ENCODE assay signal across 16 mouse cellular contexts in the genomic region with DNA sequence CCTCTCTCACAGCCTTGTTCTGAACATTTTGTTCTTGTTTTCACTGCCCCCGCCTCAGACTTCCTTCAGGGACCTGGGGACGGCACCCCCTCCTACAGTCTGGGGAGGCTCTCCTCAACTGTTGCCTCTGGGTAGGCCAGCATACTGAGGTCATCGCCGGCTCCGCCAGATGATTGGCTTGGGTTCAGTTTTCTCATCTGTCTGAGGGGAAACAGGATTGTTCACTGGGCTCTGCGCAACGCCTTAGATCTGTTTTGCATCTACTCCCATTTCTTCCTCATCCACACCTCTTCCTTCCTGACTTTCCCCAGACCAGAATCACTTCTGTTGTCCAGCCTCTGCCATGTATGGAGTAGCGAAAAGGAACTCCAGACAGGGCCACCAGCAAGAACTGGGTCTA. TPM values are rescaled to one million over a fixed set of nuclear protein-coding genes. Genes with fewer than 3 reads are reported as not detected.
DNase-seq lines count a peak whose midpoint lies in the region; ATAC-seq lines count a peak whose summit lies in the region.
"Had no signal": no experiment of that assay in that cellular context is flagged by ENCODE, and none has a peak within 500 bp of the region (broad histone marks: within the 10 kb centered on the region; RNA-seq: fewer than 3 reads in every experiment).

No protein-coding gene starts in this region.

- no peak overlapping the region for H3K9ac ChIP-seq in kidney, embryonic 16.5 days (replicated peaks; ENCODE audit: low read length)
- H3K9ac ChIP-seq in neural tube, embryonic 15.5 days (replicated peaks): no peak overlapping the region
- H3K9ac ChIP-seq: intestine, embryonic 15.5 days; liver, embryonic 13.5 days had no signal

- H3K27me3 ChIP-seq in heart, embryonic 10.5 days (ENCODE audit: insufficient read depth, poor library complexity, severe bottlenecking): no peaks in the 10 kb centered on the region
- no peaks in the 10 kb centered on the region for H3K27me3 ChIP-seq in kidney, embryonic 16.5 days (ENCODE audit: insufficient read depth, low read length)
- no peaks in the 10 kb centered on the region for H3K27me3 ChIP-seq in neural tube, embryonic 15.5 days (replicated peaks)
- H3K27me3 ChIP-seq: intestine, embryonic 15.5 days; liver, embryonic 13.5 days had no signal

- no peaks in the 10 kb centered on the region for H3K36me3 ChIP-seq in heart, embryonic 10.5 days
- no peaks in the 10 kb centered on the region for H3K36me3 ChIP-seq in kidney, embryonic 16.5 days (ENCODE audit: insufficient read depth, low read length)
- no peaks in the 10 kb centered on the region for H3K36me3 ChIP-seq in neural tube, embryonic 15.5 days
- H3K36me3 ChIP-seq: intestine, embryonic 15.5 days; liver, embryonic 13.5 days had no signal

- no peak; the same call in 1 of the 2 replicates for ATAC-seq in kidney, embryonic 16.5 days (ENCODE audit: low FRiP score, low TSS enrichment)
- ATAC-seq in neural tube, embryonic 15.5 days (ENCODE audit: low FRiP score): no peak
- ATAC-seq: intestine, embryonic 15.5 days had no signal

- H3K4me3 ChIP-seq in heart, embryonic 10.5 days: no peak overlapping the region
- no peak overlapping the region for H3K4me3 ChIP-seq in kidney, embryonic 16.5 days (ENCODE audit: low read length)
- H3K4me3 ChIP-seq in neural tube, embryonic 15.5 days (replicated peaks): no peak overlapping the region
- H3K4me3 ChIP-seq: intestine, embryonic 15.5 days; liver, embryonic 13.5 days had no signal

- 69% methylated on average over 8 of the region's 8 CpGs for WGBS in heart, embryonic 10.5 days
- 71% methylated on average over 8 of the region's 8 CpGs for WGBS in kidney, embryonic 16.5 days
- 86% methylated on average over 8 of the region's 8 CpGs for WGBS in neural tube, embryonic 15.5 days

- no peak overlapping the region for H3K4me2 ChIP-seq in kidney, embryonic 16.5 days (replicated peaks; ENCODE audit: low read depth, low read length)
- H3K4me2 ChIP-seq in neural tube, embryonic 15.5 days: no peak overlapping the region
- H3K4me2 ChIP-seq: intestine, embryonic 15.5 days; liver, embryonic 13.5 days had no signal

- H3K9me3 ChIP-seq in heart, embryonic 10.5 days: no peaks in the 10 kb centered on the region
- H3K9me3 ChIP-seq in kidney, embryonic 16.5 days (ENCODE audit: low read length): no peaks in the 10 kb centered on the region
- no peaks in the 10 kb centered on the region for H3K9me3 ChIP-seq in neural tube, embryonic 15.5 days (replicated peaks)
- H3K9me3 ChIP-seq: intestine, embryonic 15.5 days; liver, embryonic 13.5 days had no signal

- H3K27ac ChIP-seq in heart, embryonic 10.5 days: 0 out of 2 replicates have a peak overlapping the region, but pooled peaks have one; percentile 16
- H3K27ac ChIP-seq in kidney, embryonic 16.5 days (ENCODE audit: low read length): no peak overlapping the region
- H3K27ac ChIP-seq in neural tube, embryonic 15.5 days (replicated peaks): no peak overlapping the region
- H3K27ac ChIP-seq: intestine, embryonic 15.5 days; liver, embryonic 13.5 days had no signal

- intact Hi-C loops in left cerebral cortex, postnatal 4 days (cut with DNase I): no loop called here

- peak; percentile 33 to 69 for DNase-seq in urinary bladder, postnatal 4 days (ENCODE audit: low spot score in 2 of 2)
- no peak for DNase-seq in urinary bladder, postnatal 10 days (ENCODE audit: low spot score)
- DNase-seq in heart, embryonic 10.5 days (ENCODE audit: low spot score): no peak
- peak; percentile 75 for DNase-seq in heart, postnatal 4 days
- DNase-seq in left cerebral cortex, postnatal 4 days: no peak
- DNase-seq in cerebellum, postnatal 14 days: no peak
- DNase-seq: liver, embryonic 13.5 days; spleen, adult 18-20 months had no signal

- peaks cover 8% of the 10 kb centered on the region; the same call in 1 of the 2 replicates for H3K4me1 ChIP-seq in heart, embryonic 10.5 days
- peaks cover 12% of the 10 kb centered on the region; the same call in 1 of the 2 replicates for H3K4me1 ChIP-seq in kidney, embryonic 16.5 days (ENCODE audit: insufficient read depth, low read length)
- no peaks in the 10 kb centered on the region for H3K4me1 ChIP-seq in neural tube, embryonic 15.5 days
- H3K4me1 ChIP-seq: intestine, embryonic 15.5 days; liver, embryonic 13.5 days had no signal

RNA-seq across cellular contexts. Expression of a gene that starts 2.8 kb away (rescaled TPM):
- polyA plus RNA-seq in heart, embryonic 10.5 days (2016; fragmentation: Nextera tagmentation; extraction: Ambion mirVana): 1.6 and 2.3 TPM in 2 replicates
- 10 to 100 TPM; 54.8 to 64.5 TPM for total RNA-seq in heart, postnatal 4 days (2021)
- 26.5 and 28.0 TPM in 2 replicates for polyA plus RNA-seq in kidney, embryonic 16.5 days (2015; fragmentation: Nextera tagmentation; extraction: Ambion mirVana)
- 1 to 10 TPM; 1.5 to 2.1 TPM for total RNA-seq in left cerebral cortex, postnatal 4 days (2021)
- polyA plus RNA-seq in neural tube, embryonic 15.5 days (2015; fragmentation: Nextera tagmentation; extraction: Ambion mirVana): 10.0 and 11.3 TPM in 2 replicates
- total RNA-seq: common myeloid progenitor, adult 5-6 weeks; MEL had no signal

RNA-seq across cellular contexts. Expression of a gene that starts 9.9 kb away (rescaled TPM):
- polyA plus RNA-seq in heart, embryonic 10.5 days (2016; fragmentation: Nextera tagmentation; extraction: Ambion mirVana): 10.0 and 20.4 TPM in 2 replicates
- total RNA-seq in heart, postnatal 4 days (2021): 1 to 10 TPM in 1 of 2 experiments, under 1 TPM in 1; 0.38 to 1.6 TPM
- polyA plus RNA-seq in kidney, embryonic 16.5 days (2015; fragmentation: Nextera tagmentation; extraction: Ambion mirVana): 13.8 and 14.8 TPM in 2 replicates
- 100 to 1,000 TPM; 392 to 432 TPM for total RNA-seq in left cerebral cortex, postnatal 4 days (2021)
- polyA plus RNA-seq in neural tube, embryonic 15.5 days (2015; fragmentation: Nextera tagmentation; extraction: Ambion mirVana): 84.9 and 103 TPM in 2 replicates
- total RNA-seq: common myeloid progenitor, adult 5-6 weeks had no signal
- polyA plus RNA-seq: C2C12 had no signal

RNA-seq across cellular contexts. Expression of a gene that starts 45.1 kb away (rescaled TPM):
- polyA plus RNA-seq in heart, embryonic 10.5 days (2016; fragmentation: Nextera tagmentation; extraction: Ambion mirVana): not detected in 2 replicates
- not detected for total RNA-seq in heart, postnatal 4 days (2021)
- not detected in 2 replicates for polyA plus RNA-seq in kidney, embryonic 16.5 days (2015; fragmentation: Nextera tagmentation; extraction: Ambion mirVana)
- under 1 TPM; 0.18 to 0.58 TPM for total RNA-seq in left cerebral cortex, postnatal 4 days (2021)
- 0.51 and 0.54 TPM in 2 replicates for polyA plus RNA-seq in neural tube, embryonic 15.5 days (2015; fragmentation: Nextera tagmentation; extraction: Ambion mirVana)
- total RNA-seq: common myeloid progenitor, adult 5-6 weeks; left cerebral cortex, adult 8-10 months; MEL had no signal
- polyA plus RNA-seq: C2C12; gonadal fat pad, adult 2 months; intestine, embryonic 15.5 days; liver, embryonic 13.5 days had no signal

Comparison
In these comparisons a context has a peak if more than half of its experiments do, and no peak if none do; other contexts are left out.
1. DNase-seq: peak in urinary bladder, postnatal 4 days (2 of 2) and heart, postnatal 4 days (single experiment); none in urinary bladder, postnatal 10 days (single experiment), heart, embryonic 10.5 days (single experiment), left cerebral cortex, postnatal 4 days (single experiment) and cerebellum, postnatal 14 days (0 of 2).